Mouse (Mus musculus) ES-Bruce4 (cell line): Measurements from ENCODE around the gene Hsd3b4.
"Not testable (repeated sequence)": the region's sequence is repeated elsewhere in the genome, so short reads cannot be mapped to it uniquely, and the experiment has no call there.

Source experiments
- CTCF ChIP-seq: IDR thresholded peaks from one replicate; pipeline ENCODE4 v1.8.1; 2011; ENCODE audit warnings: low read depth, low read length
- EP300 ChIP-seq: IDR thresholded peaks from 2 replicates; pipeline ENCODE4 v1.6.1; 2011; ENCODE audit warnings: low read depth, low read length; ENCODE audit not compliant: insufficient read depth
- POLR2A ChIP-seq: IDR thresholded peaks from one replicate; pipeline ENCODE4 v1.8.1; 2011; ENCODE audit warnings: low read length; ENCODE audit not compliant: insufficient read depth

- TF ChIP-seq EP300, CTCF, POLR2A: not testable (repeated sequence)
Observed at GRCm38 (mm10) chr3:98453786-98454185, 56.5 kb downstream of the Hsd3b4 start.
